Comparison of ENCODE assay signal across 8 mouse cellular contexts in genomic region chr7:115669207-115670004, GRCm38 (mm10).
DNase-seq lines count a peak whose midpoint lies in the region; ATAC-seq and TF ChIP-seq lines count a peak whose summit lies in the region.
"Had no signal": no experiment of that assay in that cellular context is flagged by ENCODE, and none has a peak within 500 bp of the region (broad histone marks: within the 10 kb centered on the region; RNA-seq: fewer than 3 reads in every experiment).

No protein-coding gene starts in this region.

- DNase-seq in kidney, postnatal 10 days: peak; percentile 30
- DNase-seq in kidney, adult 2 months: no peak
- peak; percentile 83 for DNase-seq in Muller cell, postnatal 12 days (ENCODE audit: inconsistent ontology term)
- DNase-seq in adipocyte (ENCODE audit: low spot score): peak; percentile 6
- DNase-seq in thymus, postnatal 4 days: no peak

- H3K9ac ChIP-seq in lung, embryonic 16.5 days (ENCODE audit: low read length): no peak overlapping the region
- H3K9ac ChIP-seq: liver, embryonic 14.5 days had no signal

- peak overlapping the region; percentile 8; the same call in 1 of the 2 replicates for H3K4me2 ChIP-seq in lung, embryonic 16.5 days (ENCODE audit: low read depth, low read length)

- H3K27ac ChIP-seq in kidney, adult 2 months (ENCODE audit: insufficient read depth, low read depth, low read length): no peak overlapping the region
- peak overlapping the region; percentile 16; the same call in 1 of the 2 replicates for H3K27ac ChIP-seq in lung, embryonic 16.5 days (ENCODE audit: low read length)
- H3K27ac ChIP-seq: liver, embryonic 14.5 days had no signal

- TF ChIP-seq CTCF in kidney, adult 2 months (conservative IDR thresholded peaks at IDR 0.05; ENCODE audit: insufficient read depth, insufficient read length, low read depth, low read length): no peak

- no peak for TF ChIP-seq POLR2A in kidney, adult 2 months (IDR thresholded peaks at IDR 0.05; ENCODE audit: low read depth, low read length)

- H3K4me3 ChIP-seq in kidney, adult 2 months (ENCODE audit: insufficient read depth, low read depth, low read length): no peak overlapping the region
- H3K4me3 ChIP-seq in lung, embryonic 16.5 days (ENCODE audit: low read length): no peak overlapping the region

- H3K27me3 ChIP-seq in kidney, adult 2 months (replicated peaks; ENCODE audit: control insufficient read depth, insufficient read depth, low read length): no peaks in the 10 kb centered on the region
- H3K27me3 ChIP-seq in lung, embryonic 16.5 days (ENCODE audit: control insufficient read depth, insufficient read depth, low read depth, low read length): no peaks in the 10 kb centered on the region

- no peaks in the 10 kb centered on the region; the same call in 1 of the 2 replicates for H3K4me1 ChIP-seq in kidney, adult 2 months (ENCODE audit: control insufficient read depth, insufficient read depth, low read length)
- peaks cover 25% of the 10 kb centered on the region for H3K4me1 ChIP-seq in lung, embryonic 16.5 days (replicated peaks; ENCODE audit: control insufficient read depth, insufficient read depth, low read length)

- H3K9me3 ChIP-seq in lung, embryonic 16.5 days (ENCODE audit: control insufficient read depth, low read length): no peaks in the 10 kb centered on the region

- ATAC-seq in lung, embryonic 16.5 days (ENCODE audit: low read depth): peak; percentile 56
- no peak for ATAC-seq in megakaryocyte-erythroid progenitor cell, adult 5-6 weeks (replicated peaks; ENCODE audit: low FRiP score, low TSS enrichment, poor library complexity, severe bottlenecking)

- 71% methylated on average over 6 of the region's 6 CpGs for WGBS in kidney, adult 2 months
- WGBS in lung, embryonic 16.5 days: 50% methylated on average over 6 of the region's 6 CpGs

- H3K36me3 ChIP-seq in kidney, adult 2 months (ENCODE audit: control insufficient read depth, insufficient read depth, low read length): no peaks in the 10 kb centered on the region
- no peaks in the 10 kb centered on the region for H3K36me3 ChIP-seq in lung, embryonic 16.5 days (ENCODE audit: control insufficient read depth, insufficient read depth, low read length)

Comparison
In these comparisons a context has a peak if more than half of its experiments do, and no peak if none do; other contexts are left out.
1. DNase-seq: peak in kidney, postnatal 10 days (single experiment), Muller cell, postnatal 12 days (single experiment) and adipocyte (single experiment); none in kidney, adult 2 months (single experiment) and thymus, postnatal 4 days (single experiment).